ENCODE assay signal across 8 mouse cellular contexts in genomic region chr11:60540002-60540610, GRCm38 (mm10). TPM values are rescaled to one million over a fixed set of nuclear protein-coding genes. Genes with fewer than 3 reads are reported as not detected.
A peak's percentile ranks its signal among the peaks of the same experiment; 100 is the strongest.
DNase-seq lines count a peak whose midpoint lies in the region; ATAC-seq and TF ChIP-seq lines count a peak whose summit lies in the region.

No protein-coding gene starts in this region.

- TF ChIP-seq POLR2A in limb, embryonic 14.5 days (IDR thresholded peaks at IDR 0.05; ENCODE audit: borderline replicate concordance, extremely low read depth, insufficient read depth, insufficient read length): no peak
- no peak for TF ChIP-seq POLR2A in myocyte (IDR thresholded peaks at IDR 0.05; ENCODE audit: insufficient read length, low read depth)

- ATAC-seq in forebrain, embryonic 15.5 days (replicated peaks): no peak
- ATAC-seq in limb, embryonic 14.5 days (ENCODE audit: low FRiP score, low read depth): no peak

- no peaks in the 10 kb centered on the region for H3K9me3 ChIP-seq in ES-E14 (ENCODE audit: control insufficient read depth, insufficient read depth, low read depth, low read length)
- no peaks in the 10 kb centered on the region for H3K9me3 ChIP-seq in forebrain, embryonic 15.5 days
- no peaks in the 10 kb centered on the region for H3K9me3 ChIP-seq in limb, embryonic 14.5 days (ENCODE audit: control insufficient read depth, low read length)

- peaks cover 0 to 2% of the 10 kb centered on the region in 2 experiments; a peak in 1 of 4 replicates for H3K4me1 ChIP-seq in ES-E14 (ENCODE audit: control insufficient read depth in 2 of 2, insufficient read depth in 2 of 2, low read length in 2 of 2, poor library complexity in 1 of 2)
- peaks cover 69% of the 10 kb centered on the region for H3K4me1 ChIP-seq in forebrain, embryonic 15.5 days
- H3K4me1 ChIP-seq in limb, embryonic 14.5 days (ENCODE audit: control insufficient read depth, insufficient read depth, low read length): peaks cover 28% of the 10 kb centered on the region

- peak; percentile 68 to 82 for DNase-seq in adrenal gland, adult (ENCODE audit: inconsistent age in 2 of 2, low spot score in 1 of 2)
- no peak for DNase-seq in adrenal gland, adult 18-20 months (ENCODE audit: low spot score in 2 of 2)
- DNase-seq in ES-E14 (ENCODE audit: low read depth, low spot score): no peak
- DNase-seq in induced T-regulatory cell, adult 2 months (ENCODE audit: low read depth): peak; percentile 21
- DNase-seq in limb, embryonic 14.5 days (ENCODE audit: low spot score): no peak
- no peak for DNase-seq in yolk sac, embryonic 10.5 days (ENCODE audit: low spot score)

- H3K27me3 ChIP-seq in forebrain, embryonic 15.5 days: no peaks in the 10 kb centered on the region
- H3K27me3 ChIP-seq in limb, embryonic 14.5 days (ENCODE audit: control insufficient read depth, insufficient read depth, low read length): no peaks in the 10 kb centered on the region
- H3K27me3 ChIP-seq in myocyte (ENCODE audit: control insufficient read depth, insufficient read depth, insufficient read length): no peaks in the 10 kb centered on the region

- H3K9ac ChIP-seq in ES-E14 (ENCODE audit: insufficient read depth, low read depth, low read length, poor library complexity, severe bottlenecking): peak overlapping the region; percentile 41; the same call in 1 of the 2 replicates
- peak overlapping the region; percentile 36 for H3K9ac ChIP-seq in forebrain, embryonic 15.5 days (replicated peaks)
- peak overlapping the region; percentile 47 for H3K9ac ChIP-seq in limb, embryonic 14.5 days (ENCODE audit: low read depth, low read length, severe bottlenecking)

- H3K36me3 ChIP-seq in ES-E14 (ENCODE audit: control insufficient read depth, insufficient read depth, low read length, poor library complexity, severe bottlenecking) (peaks cover 25% of the 10 kb centered on the region), myocyte (ENCODE audit: control insufficient read depth, insufficient read depth) (peaks cover 13% of the 10 kb centered on the region)
- H3K36me3 ChIP-seq in forebrain, embryonic 15.5 days: no peaks in the 10 kb centered on the region; the same call in 1 of the 2 replicates
- H3K36me3 ChIP-seq in limb, embryonic 14.5 days (ENCODE audit: control insufficient read depth, insufficient read depth, low read length): peaks cover 39% of the 10 kb centered on the region

- H3K4me3 ChIP-seq in ES-E14 (ENCODE audit: insufficient read depth in 1 of 2, low read depth in 1 of 2, low read length in 2 of 2, poor library complexity in 1 of 2, severe bottlenecking in 1 of 2) (peak overlapping the region; percentile 39 to 83), myocyte (peak overlapping the region; percentile 95)
- H3K4me3 ChIP-seq in forebrain, embryonic 15.5 days: peak overlapping the region; percentile 34
- H3K4me3 ChIP-seq in limb, embryonic 14.5 days (replicated peaks; ENCODE audit: low read length): peak overlapping the region; percentile 95

- peak overlapping the region; percentile 95 for H3K4me2 ChIP-seq in forebrain, embryonic 15.5 days (replicated peaks)
- H3K4me2 ChIP-seq in limb, embryonic 14.5 days (replicated peaks; ENCODE audit: low read depth, low read length, severe bottlenecking): peak overlapping the region; percentile 91
- H3K4me2 ChIP-seq in myocyte (ENCODE audit: low read depth): peak overlapping the region; percentile 80

- no peak overlapping the region for H3ac ChIP-seq in myocyte (ENCODE audit: control insufficient read depth, insufficient read length)

- peaks cover 72% of the 10 kb centered on the region for H3K79me2 ChIP-seq in myocyte (ENCODE audit: control insufficient read depth, insufficient read depth)

- 6% methylated on average over 4 of the region's 4 CpGs for WGBS in forebrain, embryonic 15.5 days
- WGBS in limb, embryonic 14.5 days: 8% methylated on average over 4 of the region's 4 CpGs

- in situ Hi-C loops in ES-E14 (cut with MboI; ENCODE audit: low sequenced_read_pairs in 2 of 2, unreplicated experiment in 2 of 2): no loop called here

- no peak overlapping the region for H3K27ac ChIP-seq in ES-E14 (ENCODE audit: insufficient read depth, low read depth, low read length, poor library complexity, severe bottlenecking)
- H3K27ac ChIP-seq in forebrain, embryonic 15.5 days (replicated peaks): no peak overlapping the region
- no peak overlapping the region for H3K27ac ChIP-seq in limb, embryonic 14.5 days (replicated peaks; ENCODE audit: low read depth, low read length)

TF ChIP-seq in ES-E14, 5 proteins besides CTCF, POLR2A, EP300 and RAD21:
- TF ChIP-seq ZC3H11A (IDR thresholded peaks at IDR 0.05; ENCODE audit: borderline replicate concordance, low read depth, low read length) (no peak), MAFK (IDR thresholded peaks at IDR 0.05; ENCODE audit: insufficient read depth, low read depth, low read length) (no peak)
TF ChIP-seq in ES-E14: peak in this region for 0.

TF ChIP-seq in myocyte, 11 proteins besides CTCF, POLR2A, EP300 and RAD21:
- TF ChIP-seq REST (IDR thresholded peaks at IDR 0.05; ENCODE audit: insufficient read depth, insufficient read length): no peak
- no peak for TF ChIP-seq USF1 (IDR thresholded peaks at IDR 0.05; ENCODE audit: low read depth)
- TF ChIP-seq MYOG (IDR thresholded peaks at IDR 0.05; ENCODE audit: control insufficient read depth in 1 of 3, insufficient read depth in 1 of 3, insufficient read length in 2 of 3, low read depth in 2 of 3): no peak
- no peak for TF ChIP-seq POLR2AphosphoS2 (IDR thresholded peaks at IDR 0.05; ENCODE audit: insufficient read length, low read depth)

RNA-seq across cellular contexts. Expression of gene Alkbh5, which starts 3.9 kb away (rescaled TPM):
- 100 to 1,000 TPM in 1 of 2 experiments, 10 to 100 TPM in 1; 85.0 to 117 TPM for total RNA-seq in adrenal gland, adult 18-20 months (2021)
- 23.4 and 27.6 TPM in 2 replicates for total RNA-seq in ES-E14 (2012; rRNA removed)
- polyA plus RNA-seq in forebrain, embryonic 15.5 days (2015; fragmentation: Nextera tagmentation; extraction: Ambion mirVana): 27.5 and 27.9 TPM in 2 replicates
- 19.3 and 24.0 TPM in 2 replicates for polyA plus RNA-seq in limb, embryonic 14.5 days (2012; rRNA removed)
- polyA plus RNA-seq in limb, embryonic 14.5 days (2014; fragmentation: Nextera tagmentation; extraction: Ambion mirVana): 30.2 and 31.9 TPM in 2 replicates
- polyA plus RNA-seq in myocyte (2012; fragmentation: generic; extraction: Trizol): 23.5 TPM

Comparison
In these comparisons a context has a peak if more than half of its experiments do, and no peak if none do; other contexts are left out.
1. DNase-seq: peak in adrenal gland, adult (2 of 2) and induced T-regulatory cell, adult 2 months (single experiment); none in adrenal gland, adult 18-20 months (0 of 2), ES-E14 (single experiment), limb, embryonic 14.5 days (single experiment) and yolk sac, embryonic 10.5 days (single experiment).
2. H3K4me3 ChIP-seq: peak in every context shown above with its lines; median percentile 95 in limb, embryonic 14.5 days; 95 in myocyte; 61 in ES-E14; 34 in forebrain, embryonic 15.5 days.
3. Peak in every context shown above with its lines, with median percentiles within 50 percentile points of each other: H3K9ac ChIP-seq and H3K4me2 ChIP-seq.